Mouse (Mus musculus): ENCODE results near the gene Acaca. TPM values are rescaled to one million over a fixed set of nuclear protein-coding genes. Genes with fewer than 3 reads are reported as not detected.

Acaca gene
- polyA plus RNA-seq, 1 experiment = 49.9 TPM

GRCm38 (mm10) chr11:84258053-84258710 is 128.7 kb downstream of the Acaca start:
- Histone ChIP-seq H3ac (ENCODE audit: control insufficient read depth, insufficient read length) (no peak overlapping the region), H3K4me2 (ENCODE audit: low read depth) (no peak overlapping the region), H3K79me2 (ENCODE audit: control insufficient read depth, insufficient read depth) (no peaks in the 10 kb centered on the region), H3K27me3 (ENCODE audit: control insufficient read depth, insufficient read depth, insufficient read length) (no peaks in the 10 kb centered on the region), H3K4me3 (no peak overlapping the region), H3K36me3 (ENCODE audit: control insufficient read depth, insufficient read depth) (peaks cover 52% of the 10 kb centered on the region)
- TF ChIP-seq MYOG (IDR thresholded peaks at IDR 0.05; ENCODE audit: control insufficient read depth in 1 of 3, insufficient read depth in 1 of 3, insufficient read length in 2 of 3, low read depth in 2 of 3) (no peak), E2F4 (IDR thresholded peaks at IDR 0.05; ENCODE audit: insufficient read depth) (no peak), CEBPB (IDR thresholded peaks at IDR 0.05; ENCODE audit: insufficient read depth, poor library complexity, severe bottlenecking) (no peak), USF1 (IDR thresholded peaks at IDR 0.05; ENCODE audit: low read depth) (no peak), POLR2A (IDR thresholded peaks at IDR 0.05; ENCODE audit: insufficient read length, low read depth) (no peak), SRF (IDR thresholded peaks at IDR 0.05; ENCODE audit: control insufficient read depth, insufficient read length, low read depth) (no peak), POLR2AphosphoS2 (IDR thresholded peaks at IDR 0.05; ENCODE audit: insufficient read length, low read depth) (no peak), MAX (IDR thresholded peaks at IDR 0.05; ENCODE audit: low read depth) (no peak), TCF3 (IDR thresholded peaks at IDR 0.05; ENCODE audit: insufficient read length, low read depth) (no peak), TCF12 (IDR thresholded peaks at IDR 0.05; ENCODE audit: insufficient read depth, poor library complexity, severe bottlenecking) (no peak), REST (IDR thresholded peaks at IDR 0.05; ENCODE audit: insufficient read depth, insufficient read length) (no peak)

GRCm38 (mm10) chr11:84264490-84264889 is 135.0 kb downstream of the Acaca start:
- H3K4me2 ChIP-seq (ENCODE audit: low read depth) = no peak overlapping the region
- TF ChIP-seq POLR2A (IDR thresholded peaks at IDR 0.05; ENCODE audit: insufficient read length, low read depth) (no peak), SRF (IDR thresholded peaks at IDR 0.05; ENCODE audit: control insufficient read depth, insufficient read length, low read depth) (no peak)
- no peak overlapping the region for H3K4me3 ChIP-seq
- no peaks in the 10 kb centered on the region for H3K79me2 ChIP-seq (ENCODE audit: control insufficient read depth, insufficient read depth)
- H3ac ChIP-seq (ENCODE audit: control insufficient read depth, insufficient read length) = no peak overlapping the region
- peaks cover 63% of the 10 kb centered on the region for H3K36me3 ChIP-seq (ENCODE audit: control insufficient read depth, insufficient read depth)
- no peaks in the 10 kb centered on the region for H3K27me3 ChIP-seq (ENCODE audit: control insufficient read depth, insufficient read depth, insufficient read length)

GRCm38 (mm10) chr11:84268068-84268467 is 138.6 kb downstream of the Acaca start:
- Histone ChIP-seq H3K27me3 (ENCODE audit: control insufficient read depth, insufficient read depth, insufficient read length) (no peaks in the 10 kb centered on the region), H3K36me3 (ENCODE audit: control insufficient read depth, insufficient read depth) (peaks cover 77% of the 10 kb centered on the region), H3K4me3 (no peak overlapping the region)

GRCm38 (mm10) chr11:84270511-84270910 is 141.0 kb downstream of the Acaca start:
- no peaks in the 10 kb centered on the region for H3K27me3 ChIP-seq (ENCODE audit: control insufficient read depth, insufficient read depth, insufficient read length)
- no peak overlapping the region for H3ac ChIP-seq (ENCODE audit: control insufficient read depth, insufficient read length)
- peaks cover 75% of the 10 kb centered on the region for H3K36me3 ChIP-seq (ENCODE audit: control insufficient read depth, insufficient read depth)
- TF ChIP-seq REST (IDR thresholded peaks at IDR 0.05; ENCODE audit: insufficient read depth, insufficient read length) (no peak), MAX (IDR thresholded peaks at IDR 0.05; ENCODE audit: low read depth) (no peak), POLR2AphosphoS2 (IDR thresholded peaks at IDR 0.05; ENCODE audit: insufficient read length, low read depth) (no peak), E2F4 (IDR thresholded peaks at IDR 0.05; ENCODE audit: insufficient read depth) (no peak), MYOG (IDR thresholded peaks at IDR 0.05; ENCODE audit: control insufficient read depth in 1 of 3, insufficient read depth in 1 of 3, insufficient read length in 2 of 3, low read depth in 2 of 3) (no peak)
- H3K4me3 ChIP-seq = no peak overlapping the region
- no peak overlapping the region for H3K4me2 ChIP-seq (ENCODE audit: low read depth)
- no peaks in the 10 kb centered on the region for H3K79me2 ChIP-seq (ENCODE audit: control insufficient read depth, insufficient read depth)

More at GRCm38 (mm10) chr11:84268068-84268467, 138.6 kb downstream of the Acaca start:
- no peak overlapping the region for H3K4me2 ChIP-seq (ENCODE audit: low read depth)
- no peak overlapping the region for H3ac ChIP-seq (ENCODE audit: control insufficient read depth, insufficient read length)
- no peaks in the 10 kb centered on the region for H3K79me2 ChIP-seq (ENCODE audit: control insufficient read depth, insufficient read depth)
- no peak for TF ChIP-seq REST (IDR thresholded peaks at IDR 0.05; ENCODE audit: insufficient read depth, insufficient read length)
- no peak for TF ChIP-seq TCF3 (IDR thresholded peaks at IDR 0.05; ENCODE audit: insufficient read length, low read depth)
- no peak for TF ChIP-seq MYOD1 (IDR thresholded peaks at IDR 0.05; ENCODE audit: control insufficient read depth in 1 of 3, insufficient read length in 2 of 3, low read depth in 2 of 3)
- no peak for TF ChIP-seq TCF12 (IDR thresholded peaks at IDR 0.05; ENCODE audit: insufficient read depth, poor library complexity, severe bottlenecking)
- no peak for TF ChIP-seq SRF (IDR thresholded peaks at IDR 0.05; ENCODE audit: control insufficient read depth, insufficient read length, low read depth)
- TF ChIP-seq MYOG (IDR thresholded peaks at IDR 0.05; ENCODE audit: control insufficient read depth in 1 of 3, insufficient read depth in 1 of 3, insufficient read length in 2 of 3, low read depth in 2 of 3) = no peak
- no peak for TF ChIP-seq POLR2AphosphoS2 (IDR thresholded peaks at IDR 0.05; ENCODE audit: insufficient read length, low read depth)
- TF ChIP-seq POLR2A (IDR thresholded peaks at IDR 0.05; ENCODE audit: insufficient read length, low read depth) = no peak
- no peak for TF ChIP-seq MAX (IDR thresholded peaks at IDR 0.05; ENCODE audit: low read depth)
- TF ChIP-seq USF1 (IDR thresholded peaks at IDR 0.05; ENCODE audit: low read depth) = no peak
- TF ChIP-seq E2F4 (IDR thresholded peaks at IDR 0.05; ENCODE audit: insufficient read depth) = no peak
- TF ChIP-seq CEBPB (IDR thresholded peaks at IDR 0.05; ENCODE audit: insufficient read depth, poor library complexity, severe bottlenecking) = no peak

- no peak overlapping the region for H3K4me2 ChIP-seq (ENCODE audit: low read depth)
- TF ChIP-seq POLR2AphosphoS2 (IDR thresholded peaks at IDR 0.05; ENCODE audit: insufficient read length, low read depth) = no peak
- TF ChIP-seq POLR2A (IDR thresholded peaks at IDR 0.05; ENCODE audit: insufficient read length, low read depth) = no peak
- TF ChIP-seq TCF3 (IDR thresholded peaks at IDR 0.05; ENCODE audit: insufficient read length, low read depth) = no peak
- TF ChIP-seq MAX (IDR thresholded peaks at IDR 0.05; ENCODE audit: low read depth) = no peak
- TF ChIP-seq CEBPB (IDR thresholded peaks at IDR 0.05; ENCODE audit: insufficient read depth, poor library complexity, severe bottlenecking) = no peak
- no peak for TF ChIP-seq MYOG (IDR thresholded peaks at IDR 0.05; ENCODE audit: control insufficient read depth in 1 of 3, insufficient read depth in 1 of 3, insufficient read length in 2 of 3, low read depth in 2 of 3)
- TF ChIP-seq MYOD1 (IDR thresholded peaks at IDR 0.05; ENCODE audit: control insufficient read depth in 1 of 3, insufficient read length in 2 of 3, low read depth in 2 of 3) = no peak
- TF ChIP-seq SRF (IDR thresholded peaks at IDR 0.05; ENCODE audit: control insufficient read depth, insufficient read length, low read depth) = no peak
- H3K36me3 ChIP-seq (ENCODE audit: control insufficient read depth, insufficient read depth) = peaks cover 75% of the 10 kb centered on the region
- H3K4me3 ChIP-seq = no peak overlapping the region
- H3ac ChIP-seq (ENCODE audit: control insufficient read depth, insufficient read length) = no peak overlapping the region
- H3K79me2 ChIP-seq (ENCODE audit: control insufficient read depth, insufficient read depth) = no peaks in the 10 kb centered on the region
- H3K27me3 ChIP-seq (ENCODE audit: control insufficient read depth, insufficient read depth, insufficient read length) = no peaks in the 10 kb centered on the region
Measured at GRCm38 (mm10) chr11:84271948-84272347, 142.5 kb downstream of the Acaca start.
